Mouse (Mus musculus): ENCODE measurements around the gene Itga8.

The Itga8 gene

DNA sequence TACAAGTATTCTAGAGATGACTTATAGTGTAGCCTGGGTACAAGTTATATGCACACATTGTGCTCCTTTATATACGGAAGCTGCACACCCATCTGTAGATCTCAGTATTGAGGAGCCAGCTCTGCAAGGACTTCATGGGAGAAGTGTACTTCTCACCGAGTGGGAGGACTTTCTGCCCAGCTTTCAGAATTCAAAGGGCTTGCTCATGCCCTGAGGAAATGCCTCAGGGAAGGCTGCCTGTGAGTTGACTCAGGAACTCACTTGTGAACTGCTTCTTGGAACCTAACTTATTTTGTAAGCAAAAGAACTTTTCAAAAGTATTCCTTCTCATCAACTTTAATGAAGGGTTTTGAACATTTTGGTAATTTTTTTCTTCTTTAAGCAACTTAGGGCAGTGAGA, 210.7 kb downstream of the Itga8 start:
- ATAC-seq (ENCODE audit: low TSS enrichment) = no peak

DNA sequence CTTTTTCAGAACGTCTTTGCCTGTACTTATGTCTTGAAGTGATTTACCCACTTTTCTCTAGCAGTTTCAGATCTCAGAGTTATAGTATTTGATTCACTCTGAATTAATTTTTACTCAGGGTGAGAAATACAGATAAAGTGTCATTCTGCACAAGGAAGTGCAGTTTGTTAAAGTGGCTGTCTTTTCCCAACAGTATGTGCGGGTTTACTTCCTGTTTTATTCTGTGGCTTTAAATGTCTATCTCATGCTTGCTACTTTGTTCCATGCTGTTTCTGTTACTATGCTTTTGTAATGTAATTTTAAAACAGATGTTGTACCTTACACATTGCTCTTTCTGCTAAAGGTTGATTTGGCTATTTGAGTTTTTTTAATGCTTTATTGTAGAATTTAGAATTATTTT, 216.2 kb downstream of the Itga8 start:
- no peak for ATAC-seq (ENCODE audit: low TSS enrichment)

DNA sequence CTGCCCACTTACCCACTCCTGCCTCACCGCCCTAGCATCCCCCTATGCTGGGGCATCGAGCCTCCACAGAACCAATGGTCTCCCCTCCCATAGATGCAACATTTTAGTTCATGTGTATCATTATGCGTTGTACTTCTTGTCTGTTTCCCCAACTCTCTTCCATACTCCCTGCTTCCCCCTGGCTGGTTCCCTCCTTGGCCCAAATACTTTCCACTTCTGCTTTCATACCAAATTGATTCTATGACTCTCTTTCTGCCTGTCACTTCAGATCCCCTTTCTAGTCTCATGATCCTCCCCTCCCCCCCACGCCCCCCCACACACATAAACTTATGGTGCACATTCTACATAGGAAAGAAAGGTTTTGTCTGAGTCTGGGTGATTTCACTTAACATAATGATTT, 217.4 kb downstream of the Itga8 start:
- ATAC-seq (ENCODE audit: low TSS enrichment) = no peak

DNA sequence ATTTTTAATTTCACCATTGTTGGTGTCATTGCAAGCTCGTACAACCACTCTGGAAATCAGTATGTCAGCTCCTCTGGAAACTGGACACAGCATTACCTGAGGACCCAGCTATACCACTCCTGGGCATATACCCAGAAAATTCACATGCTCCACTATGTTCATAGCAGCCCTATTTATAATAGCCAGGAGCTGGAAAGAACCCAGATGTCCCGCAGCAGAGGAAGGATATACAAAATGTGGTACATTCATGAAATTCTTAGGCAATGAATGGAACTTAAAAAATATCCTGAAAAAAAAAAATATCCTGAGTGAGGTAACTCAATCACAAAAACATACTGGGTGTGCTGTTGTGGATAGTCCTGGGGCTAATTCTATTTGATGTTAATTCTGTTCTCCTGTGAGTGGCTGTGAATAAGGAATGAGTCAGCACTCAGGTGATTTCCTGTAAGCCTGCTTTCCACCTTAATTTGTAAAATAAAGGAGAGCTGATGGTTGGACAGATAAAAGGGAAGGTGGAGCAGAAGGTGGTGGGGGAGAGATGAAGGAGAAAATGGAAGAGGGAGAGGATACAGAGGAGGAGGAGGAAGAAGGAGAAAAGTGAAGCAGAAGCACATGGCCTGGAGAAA, 224.3 kb downstream of the Itga8 start:
- ATAC-seq (ENCODE audit: low TSS enrichment) = no peak

DNA sequence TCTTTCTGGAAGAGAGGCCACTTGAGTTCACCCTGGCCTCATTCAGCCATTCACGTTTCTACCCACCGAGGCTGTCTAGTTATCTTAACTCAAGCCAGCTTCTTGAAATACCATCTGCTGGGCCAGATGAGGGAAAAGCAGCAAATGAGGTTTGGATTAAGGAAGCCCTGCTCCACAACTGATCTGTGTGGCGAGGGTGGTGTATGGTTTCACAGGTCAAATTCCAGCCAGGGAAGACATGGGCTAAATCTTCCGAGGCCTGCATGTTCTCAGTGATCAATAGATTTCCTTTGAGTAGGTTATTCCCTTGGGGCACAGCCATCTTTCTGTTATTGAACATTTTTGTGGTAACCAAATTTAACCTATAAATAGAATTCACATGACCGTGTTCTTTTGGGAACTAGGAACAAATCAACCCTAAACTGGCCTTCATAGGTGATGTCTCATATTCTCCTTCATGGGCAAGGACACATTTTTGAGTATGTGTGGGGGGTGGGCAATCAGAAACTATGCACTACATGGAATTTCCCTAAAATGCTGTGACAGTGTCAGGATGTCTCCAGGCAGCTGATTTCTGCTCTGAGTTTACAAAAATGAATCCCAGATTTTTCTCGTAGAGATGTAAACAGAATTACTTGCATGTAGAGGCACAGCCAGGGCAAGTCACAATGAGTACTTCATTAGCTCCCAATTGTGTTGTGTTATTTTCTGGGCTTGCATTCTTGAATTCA, 235.9 kb downstream of the Itga8 start:
- no peak for ATAC-seq (ENCODE audit: low TSS enrichment)

DNA sequence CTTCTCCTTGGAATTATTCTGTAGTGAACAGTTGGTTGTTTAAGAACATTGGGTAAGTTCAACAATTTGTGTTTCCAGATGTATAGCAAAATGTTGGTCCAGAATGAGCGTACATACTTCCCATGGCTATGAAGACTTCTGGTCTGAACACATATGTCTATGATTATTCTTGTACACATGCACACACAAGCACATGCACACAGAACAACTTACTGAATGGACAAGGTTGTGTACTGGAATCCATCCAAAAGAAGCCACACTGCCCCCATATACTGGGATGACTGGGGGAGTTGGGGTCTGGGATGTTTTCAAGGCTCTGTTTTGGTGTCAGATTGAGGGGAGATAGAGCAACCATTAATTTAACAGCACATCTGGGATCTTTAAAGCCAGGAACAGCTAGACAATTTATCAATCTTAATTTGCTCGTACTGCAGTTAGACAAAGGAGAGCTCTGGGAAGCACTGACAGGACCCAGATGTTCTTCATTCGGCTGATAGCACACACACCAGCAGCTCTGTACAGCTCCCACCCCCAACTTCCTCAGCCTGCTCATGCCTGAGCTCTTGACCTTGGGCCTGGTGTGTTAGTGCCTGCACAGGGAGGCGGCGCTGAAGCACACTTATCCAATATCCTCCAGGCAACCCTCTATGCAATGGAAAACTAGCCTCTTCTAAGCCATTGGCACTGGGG, 241.5 kb downstream of the Itga8 start:
- no peak for ATAC-seq (ENCODE audit: low TSS enrichment)
